Mouse (Mus musculus) spleen, postnatal 10 days (tissue): ENCODE measurements around the gene Nav1.
A peak's percentile ranks its signal among the peaks of the same experiment; 100 is the strongest.

ENCODE experiments used
- DNase-seq, 2 experiments: peaks; one replicate each; pipeline ENCODE4 v3.0.0; 2021 to 2022; ENCODE audit warnings: low spot score in 2 of 2

Nav1 gene

DNA sequence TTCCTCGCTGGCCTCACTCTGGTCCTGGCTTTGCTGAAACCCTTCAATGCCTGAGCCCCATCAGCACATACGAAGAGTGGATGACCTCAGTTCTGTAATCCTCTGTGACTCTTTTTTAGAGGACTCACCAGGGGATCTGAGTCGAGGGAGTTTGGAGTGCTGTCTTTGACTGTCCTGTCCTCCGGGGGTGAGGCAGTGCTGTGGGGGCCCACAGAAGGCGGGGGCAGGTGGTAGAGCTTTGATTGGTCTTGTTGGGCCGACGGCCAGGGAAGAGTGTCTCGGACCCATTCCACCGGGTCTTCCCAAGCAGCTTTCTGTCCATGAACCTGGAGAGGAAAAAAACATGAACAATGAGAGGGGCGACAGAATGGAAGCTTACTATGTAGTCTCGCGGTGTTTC, 163.6 kb downstream of the Nav1 start:
- DNase-seq, result no peak

DNA sequence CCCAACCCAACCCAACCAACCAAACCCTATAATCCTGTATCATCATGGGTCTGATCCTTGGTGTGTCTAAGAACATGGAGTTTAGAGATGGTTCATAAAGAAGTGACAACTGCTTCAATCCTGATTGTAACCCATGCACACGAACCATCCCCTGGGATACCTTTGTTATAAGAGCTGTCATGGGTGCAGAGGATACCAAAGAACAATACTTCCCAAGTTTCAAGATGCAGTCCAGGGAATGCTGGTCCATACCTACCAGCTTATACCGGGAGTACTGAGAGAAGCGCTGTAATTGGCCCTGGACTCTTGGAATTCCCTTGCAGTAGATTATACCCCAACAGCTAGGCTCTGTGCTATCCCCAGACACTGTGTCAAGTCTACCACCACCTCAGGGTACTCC, 165.2 kb downstream of the Nav1 start:
- no peak for DNase-seq

DNA sequence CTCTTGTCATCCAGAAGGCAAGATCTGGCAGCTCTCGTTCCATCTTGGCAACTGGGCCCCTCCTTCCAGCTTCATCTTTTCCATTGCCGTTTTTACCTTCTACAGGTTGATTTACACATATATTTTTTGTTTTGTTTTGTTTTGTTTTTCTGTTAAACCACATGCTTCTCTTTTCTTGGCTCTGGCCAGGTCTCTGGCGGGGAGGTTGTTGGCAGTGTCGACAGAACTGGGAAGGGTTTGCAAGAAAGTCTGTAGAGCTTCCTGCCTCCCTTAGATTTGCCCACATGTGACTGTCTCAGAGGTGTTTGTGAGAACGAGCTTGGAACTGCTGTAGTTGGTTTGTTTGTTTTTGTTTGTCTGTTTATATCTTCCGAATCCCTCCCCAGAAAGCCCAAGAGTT, 166.1 kb downstream of the Nav1 start:
- DNase-seq, result no peak

DNA sequence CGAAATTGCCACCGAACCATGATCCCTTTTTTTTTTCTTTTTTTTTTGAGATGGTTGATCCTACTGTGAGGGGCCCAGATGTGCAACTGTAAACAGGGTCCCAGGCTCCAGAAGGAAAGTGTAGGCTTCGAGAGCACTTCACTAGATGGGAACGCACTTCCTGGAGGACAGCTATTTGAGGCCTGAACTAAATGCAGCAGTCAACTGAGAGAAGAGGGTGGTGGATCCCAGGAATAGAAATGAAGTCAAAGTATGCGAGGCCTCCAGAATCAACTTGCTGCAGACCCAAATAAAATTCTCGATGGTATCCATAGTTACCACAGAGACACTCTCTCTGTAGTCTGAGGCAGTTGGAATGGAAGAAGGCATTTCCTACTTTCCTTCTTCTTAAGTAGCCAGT, 168.3 kb downstream of the Nav1 start:
- DNase-seq, result no peak

DNA sequence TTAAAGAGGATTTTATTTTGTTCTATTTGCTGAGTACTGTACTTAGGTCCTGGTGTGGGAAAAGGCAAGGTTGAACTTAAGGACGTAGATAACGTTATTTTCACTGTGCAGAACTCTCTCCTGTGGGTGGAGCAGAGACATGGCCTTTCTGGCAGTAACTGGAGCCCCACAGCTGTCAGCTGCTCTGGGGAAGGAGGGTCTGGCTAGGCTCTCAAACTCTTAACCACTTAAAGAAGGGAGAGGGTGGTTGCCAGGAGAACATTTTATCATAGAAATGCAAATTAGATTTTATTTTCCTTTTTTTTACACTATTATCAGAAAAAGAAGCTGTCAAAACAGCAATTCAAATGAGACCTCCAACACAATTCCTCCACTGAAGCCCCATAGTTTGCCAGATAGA, 171.3 kb downstream of the Nav1 start:
- DNase-seq, result no peak

DNA sequence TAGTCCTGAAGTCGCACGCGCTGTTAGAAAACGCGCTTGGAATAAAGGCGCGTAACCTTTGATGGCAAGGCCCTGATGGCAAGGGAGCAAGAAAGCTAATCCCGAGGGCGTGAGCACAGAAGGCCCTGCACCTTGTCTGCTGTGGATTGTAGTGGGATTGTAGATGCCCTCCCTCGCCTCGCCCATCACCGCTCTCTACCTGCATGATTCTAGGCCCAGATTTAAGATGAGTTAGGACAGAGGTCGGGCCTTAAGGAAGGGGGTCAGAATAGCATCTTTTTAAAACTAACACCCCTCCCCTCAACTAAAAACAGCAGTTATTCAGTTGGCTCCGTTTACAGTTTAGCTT, 176.5 kb downstream of the Nav1 start:
- no peak for DNase-seq

DNA sequence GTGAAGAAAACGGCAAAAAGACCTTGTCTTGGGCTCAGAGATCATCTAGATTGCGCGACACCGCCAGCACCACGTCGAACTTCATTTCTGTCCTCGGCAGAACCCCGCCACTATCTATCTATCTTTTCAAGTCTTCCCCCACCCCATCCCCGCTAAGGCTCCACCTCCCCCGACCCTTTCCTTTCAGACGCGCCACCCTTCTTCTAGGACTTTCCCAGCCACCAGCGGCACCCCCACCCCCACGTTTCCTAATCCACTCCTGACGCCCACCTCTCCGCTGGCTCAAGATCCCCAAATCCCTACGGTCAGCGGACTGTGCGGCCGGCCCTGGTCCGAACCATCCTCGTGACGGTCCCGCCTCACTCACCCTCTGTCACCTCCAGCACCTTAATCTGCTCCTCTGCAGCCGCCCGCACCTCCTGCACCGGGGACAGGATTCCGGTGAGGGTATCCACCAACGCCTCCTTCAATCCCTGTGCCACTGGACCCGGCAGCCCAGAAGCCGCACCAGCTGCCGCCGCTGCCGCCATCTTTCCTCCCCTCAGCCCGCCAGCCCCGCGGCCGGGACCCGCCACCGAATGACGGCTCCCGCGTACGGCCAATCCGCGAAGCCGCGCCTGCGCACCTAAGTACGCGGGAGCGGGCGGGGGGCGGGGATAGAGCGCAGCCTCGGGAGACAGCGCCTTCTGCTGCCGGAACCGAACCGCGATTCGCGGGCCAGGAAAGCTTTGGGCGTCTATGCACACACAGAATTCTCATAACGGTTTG, 177.0 kb downstream of the Nav1 start, which contains the start of gene Ipo9:
Gene Ipo9, minus strand, starts transcription at position 599 of the 768 bp plus-strand sequence.
- peak; percentile 75 to 91 for DNase-seq

DNA sequence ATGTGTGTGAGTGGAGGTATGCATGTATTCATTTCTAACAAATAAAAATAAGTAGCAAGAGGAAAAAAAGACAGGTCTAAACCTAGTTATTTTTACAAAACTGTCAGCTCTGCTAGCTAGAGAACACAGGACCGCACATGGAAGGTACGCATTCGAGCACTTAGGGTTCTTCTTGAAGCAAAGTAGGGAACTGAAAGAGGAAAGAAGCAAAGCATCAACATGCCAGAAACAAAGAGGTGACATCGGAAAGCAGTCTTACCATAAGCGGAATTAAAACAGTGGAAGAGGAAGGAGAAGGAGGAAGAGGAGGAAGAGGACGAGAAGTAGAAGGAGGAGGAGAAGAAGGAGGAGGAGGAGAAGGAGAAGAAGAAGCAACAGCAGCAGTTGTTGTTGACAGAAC, 179.7 kb downstream of the Nav1 start:
- DNase-seq, result no peak

DNA sequence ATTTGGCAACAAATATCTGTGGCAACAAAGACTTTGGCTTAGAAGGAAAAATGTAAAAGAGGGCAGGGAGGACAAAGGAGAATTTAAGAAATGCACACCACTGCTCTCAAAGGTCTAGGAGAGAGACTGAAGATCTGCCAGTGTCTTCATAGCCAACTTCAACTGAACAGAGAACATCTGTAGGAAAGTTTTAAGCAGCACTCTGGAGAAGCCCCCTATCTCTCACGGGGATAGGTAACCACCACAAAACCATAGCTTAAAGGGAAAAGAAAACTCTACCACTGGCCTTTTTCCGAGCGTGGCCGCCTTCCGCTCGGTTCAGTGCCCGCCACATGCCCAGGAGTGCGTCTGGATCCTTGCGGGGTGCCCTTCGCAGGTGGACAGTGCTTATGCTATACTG, 180.4 kb downstream of the Nav1 start:
- DNase-seq, result no peak

DNA sequence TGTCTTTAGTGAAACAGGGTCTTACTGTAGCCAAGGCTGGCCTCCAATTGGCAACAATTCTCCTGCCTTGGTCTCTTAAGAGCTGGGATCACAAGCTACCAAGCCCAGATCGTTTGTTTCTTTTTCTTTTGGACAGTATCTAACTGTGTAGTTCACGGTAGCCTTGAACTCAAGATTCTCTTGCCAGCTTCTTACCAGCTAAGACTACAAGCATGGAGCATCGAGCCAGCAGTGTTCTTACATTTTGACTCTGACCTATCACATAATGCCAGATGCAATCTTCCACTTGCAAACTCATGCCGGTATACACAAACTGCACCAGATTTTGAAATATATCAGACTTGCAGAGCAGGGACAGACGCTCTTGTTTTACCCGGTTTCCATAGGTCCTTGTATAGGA, 184.3 kb downstream of the Nav1 start:
- no peak for DNase-seq

DNA sequence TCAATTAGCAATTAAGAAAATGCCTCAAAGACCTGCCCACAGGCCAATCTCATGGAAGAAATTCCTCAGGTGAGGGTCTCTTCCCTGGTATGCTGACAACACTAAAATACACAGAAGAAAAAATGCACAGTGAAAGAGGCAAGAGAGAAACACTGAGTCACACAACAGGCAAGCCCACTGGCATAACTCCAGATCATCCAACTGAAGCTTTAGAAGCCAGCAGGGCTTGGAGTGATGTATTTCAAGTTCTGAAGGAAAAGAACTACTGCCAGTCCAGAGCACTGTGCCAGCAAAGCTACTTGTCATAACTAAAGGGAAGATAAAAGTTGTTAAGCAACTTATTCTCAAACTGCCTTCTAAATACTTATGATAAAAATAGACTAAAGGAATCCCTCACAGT, 193.1 kb downstream of the Nav1 start:
- no peak for DNase-seq

DNA sequence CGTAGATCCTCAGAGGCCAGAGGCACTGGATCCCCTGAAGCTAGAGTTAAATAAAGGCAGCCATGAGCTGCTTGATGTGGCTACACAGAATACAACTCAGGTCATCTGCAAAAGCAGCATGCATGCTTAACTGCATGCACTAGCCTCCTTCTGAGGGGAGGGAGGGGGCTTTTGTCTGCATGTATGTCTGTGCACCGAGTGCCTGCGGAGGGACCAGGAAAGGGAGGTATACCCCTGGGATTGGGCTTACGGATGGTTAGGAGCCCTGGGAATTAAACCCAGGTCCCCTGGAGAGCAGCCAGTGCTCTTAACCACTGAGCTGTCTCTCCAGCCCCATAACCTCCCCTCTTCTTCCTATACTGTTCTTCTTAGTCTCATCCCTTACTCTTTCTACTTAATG, 195.0 kb downstream of the Nav1 start:
- DNase-seq, result no peak

DNA sequence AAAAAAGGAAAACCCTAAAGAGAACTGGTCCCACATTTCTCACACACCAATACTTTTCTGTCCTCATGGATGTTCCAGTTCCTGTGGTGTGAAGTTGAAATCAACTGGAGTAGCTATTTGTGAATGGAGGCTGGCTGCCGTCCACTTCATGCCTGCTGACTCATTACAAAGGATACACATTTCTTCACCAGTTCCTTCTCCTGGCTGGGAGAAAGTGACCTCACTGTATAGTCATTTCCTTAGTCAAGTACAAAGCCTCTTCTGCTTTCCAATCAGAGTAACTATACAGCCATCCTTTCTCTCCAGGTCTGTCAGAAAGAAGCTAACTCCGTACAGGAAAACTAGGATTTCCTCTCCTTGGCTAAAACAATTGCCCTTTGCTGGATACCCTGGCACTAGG, 196.1 kb downstream of the Nav1 start:
- DNase-seq, result no peak

DNA sequence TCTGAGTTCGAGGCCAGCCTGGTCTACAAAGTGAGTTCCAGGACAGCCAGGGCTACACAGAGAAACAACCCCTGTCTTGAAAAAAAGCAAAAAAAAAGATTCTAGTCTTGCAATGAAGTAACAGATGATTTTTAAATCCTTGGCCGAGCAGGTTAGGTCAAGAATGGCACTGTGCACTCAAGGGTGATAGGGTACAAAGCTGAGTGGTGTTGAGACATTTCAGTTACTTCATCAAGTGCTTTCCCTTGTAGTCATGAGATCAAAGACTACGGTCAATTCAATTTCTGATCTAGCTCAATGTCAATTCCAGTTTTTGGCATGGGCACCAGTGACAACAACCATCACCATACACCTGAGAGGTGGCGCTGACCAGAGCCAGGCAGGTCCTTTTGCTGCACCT, 198.1 kb downstream of the Nav1 start:
- no peak for DNase-seq

DNA sequence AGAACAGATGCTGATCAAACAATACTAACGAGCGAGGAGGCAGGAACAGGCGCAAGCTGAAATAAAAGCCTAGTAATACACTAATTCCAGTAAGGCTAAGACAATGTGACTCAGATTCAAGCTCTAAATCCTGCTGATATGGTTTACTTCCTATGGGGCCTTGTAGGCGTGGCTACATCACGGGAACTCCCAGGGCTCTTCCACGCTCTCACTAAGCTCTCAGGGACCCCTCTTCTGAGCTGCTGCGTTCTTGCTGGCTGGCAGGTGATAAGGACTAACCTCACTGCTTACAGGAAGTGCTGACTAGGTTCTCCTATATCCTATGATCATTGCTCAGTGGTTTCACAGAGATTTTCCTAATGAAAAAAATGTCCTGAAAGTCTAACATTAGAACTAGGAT, 201.7 kb downstream of the Nav1 start:
- no peak for DNase-seq

DNA sequence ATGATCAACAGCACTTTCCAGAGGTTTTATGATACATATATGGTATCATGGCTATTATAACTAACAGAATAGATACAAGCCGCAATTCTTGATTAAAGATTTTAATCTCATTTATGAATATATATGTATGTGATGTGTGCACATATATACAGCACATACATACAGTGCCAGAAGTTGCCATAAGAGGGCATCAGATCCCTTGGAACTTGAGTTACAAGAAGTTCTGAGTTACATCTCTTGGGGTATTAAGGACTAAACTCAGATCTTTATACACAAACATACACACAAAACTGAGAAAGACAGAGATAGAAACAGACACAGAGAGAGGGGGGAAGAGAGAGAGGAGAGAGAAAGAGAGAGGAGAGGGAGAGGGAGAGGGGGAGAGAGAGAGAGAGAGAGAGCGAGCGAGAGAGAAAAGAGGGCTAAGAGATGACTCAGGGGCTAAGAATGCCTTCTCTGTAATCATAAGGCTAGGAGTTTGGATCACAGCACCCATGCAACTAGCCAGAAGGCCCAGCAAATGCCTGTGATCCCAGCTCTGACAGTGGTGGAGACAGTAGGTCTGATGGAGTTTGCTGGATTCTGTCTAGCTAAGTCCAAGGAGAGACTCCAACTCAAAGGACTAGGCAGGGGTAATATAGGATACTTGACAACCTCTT, 205.5 kb downstream of the Nav1 start:
- DNase-seq, result no peak

DNA sequence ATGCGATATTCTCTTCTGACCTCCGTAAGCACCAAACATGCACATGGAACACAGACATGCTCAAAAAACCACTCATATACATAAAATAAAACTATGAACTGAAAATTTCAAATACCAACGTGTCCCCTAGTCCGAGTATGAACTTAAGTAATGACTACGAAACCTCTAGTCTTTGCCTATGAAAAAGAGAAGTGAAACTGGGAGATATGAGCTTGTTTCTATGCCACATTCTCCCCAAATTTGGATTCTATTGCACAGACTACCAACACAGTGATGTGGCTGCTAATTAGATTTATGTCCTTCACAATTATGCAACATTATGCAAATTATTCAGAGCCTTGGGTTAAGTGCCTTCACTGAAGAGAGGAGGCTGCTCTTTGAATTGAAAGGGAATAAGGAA, 207.6 kb downstream of the Nav1 start:
- no peak for DNase-seq

DNA sequence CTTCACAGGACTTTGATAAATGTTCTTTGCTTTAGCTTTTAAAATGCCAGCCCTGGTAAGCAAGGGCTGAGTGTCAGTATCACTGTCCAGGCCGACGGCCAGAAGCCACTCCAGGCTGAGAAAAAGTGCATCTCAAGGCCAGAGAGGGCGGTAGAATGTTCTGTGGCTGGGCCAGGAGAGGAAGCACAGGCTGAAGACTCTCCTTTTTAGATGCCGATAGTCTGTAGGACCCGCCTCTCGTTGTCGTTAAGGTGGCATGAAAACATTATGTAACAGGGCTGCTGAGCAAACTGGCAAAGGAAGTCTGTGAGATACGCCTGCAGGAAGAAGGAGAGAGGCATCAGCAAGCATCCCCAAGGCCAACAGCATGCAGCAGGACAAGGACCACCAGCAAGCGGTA, 221.9 kb downstream of the Nav1 start:
- DNase-seq, result no peak
